Comparison of ENCODE assay signal across 9 mouse cellular contexts in the genomic region with DNA sequence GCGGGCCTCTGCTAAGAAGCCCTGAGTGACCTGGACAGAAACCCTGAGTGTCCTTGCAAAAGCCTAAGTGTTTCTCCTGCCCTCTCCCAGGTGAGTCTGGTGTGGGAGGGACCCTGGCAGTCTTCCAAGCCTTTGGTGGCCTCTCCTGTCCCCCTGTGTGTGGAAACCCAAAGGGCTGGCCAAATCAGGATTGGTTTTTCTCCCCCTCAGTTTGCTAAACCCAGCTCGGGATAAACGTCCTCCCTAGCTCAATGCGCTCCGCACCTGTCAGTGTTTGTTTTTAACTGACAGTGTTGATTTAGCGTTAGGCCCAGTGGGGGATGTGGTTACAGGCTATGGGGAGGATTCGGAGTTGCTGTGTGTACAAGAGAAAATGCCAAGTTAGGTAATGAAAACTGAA.
DNase-seq lines count a peak whose midpoint lies in the region; ATAC-seq lines count a peak whose summit lies in the region.
"Had no signal": no experiment of that assay in that cellular context is flagged by ENCODE, and none has a peak within 500 bp of the region (broad histone marks: within the 10 kb centered on the region; RNA-seq: fewer than 3 reads in every experiment).

No protein-coding gene starts in this region.

- DNase-seq in kidney, adult 11 months, result peak; percentile 15
- DNase-seq in kidney, postnatal 25 days, result peak; percentile 39 to 67
- peak; percentile 83 for DNase-seq in lung, postnatal 10 days
- DNase-seq in thymus, postnatal 10 days (ENCODE audit: low spot score in 2 of 2), result peak; percentile 74 to 78
- no peak for DNase-seq in neural tube, embryonic 10.5 days (ENCODE audit: extremely low spot score, low spot score)
- DNase-seq in left cerebral cortex, postnatal 36 days (ENCODE audit: low spot score in 2 of 2), result no peak
- DNase-seq in layer of hippocampus, adult 9-10 months (ENCODE audit: low spot score), result no peak
- DNase-seq: adrenal gland, postnatal 14 days had no signal

- no peak overlapping the region for H3K9ac ChIP-seq in kidney, embryonic 14.5 days (ENCODE audit: low read depth, low read length)

- H3K9me3 ChIP-seq in kidney, embryonic 14.5 days (ENCODE audit: control insufficient read depth, low read length), result no peaks in the 10 kb centered on the region

- intact Hi-C loops in left cerebral cortex, postnatal 36 days (cut with DNase I), result no loop called here

- ATAC-seq in kidney, embryonic 14.5 days (ENCODE audit: low FRiP score, low TSS enrichment), result no peak; the same call in 1 of the 2 replicates

- H3K27me3 ChIP-seq in kidney, embryonic 14.5 days (ENCODE audit: control insufficient read depth, insufficient read depth, low read length), result no peaks in the 10 kb centered on the region

- H3K4me1 ChIP-seq in kidney, embryonic 14.5 days (ENCODE audit: control insufficient read depth, insufficient read depth, low read length), result peaks cover 4% of the 10 kb centered on the region; the same call in 1 of the 2 replicates

- no peak overlapping the region for H3K4me3 ChIP-seq in kidney, embryonic 14.5 days (ENCODE audit: low read length)

- no peak overlapping the region for H3K4me2 ChIP-seq in kidney, embryonic 14.5 days (replicated peaks; ENCODE audit: low read depth, low read length)

- WGBS in kidney, embryonic 14.5 days, result 14% methylated on average over 7 of the region's 7 CpGs

- H3K36me3 ChIP-seq in kidney, embryonic 14.5 days (ENCODE audit: control insufficient read depth, insufficient read depth, low read length), result no peaks in the 10 kb centered on the region

- H3K27ac ChIP-seq in kidney, embryonic 14.5 days (ENCODE audit: low read depth, low read length), result no peak overlapping the region

Comparison
In these comparisons a context has a peak if more than half of its experiments do, and no peak if none do; other contexts are left out.
1. DNase-seq: peak in kidney, adult 11 months (single experiment), kidney, postnatal 25 days (2 of 2), lung, postnatal 10 days (single experiment) and thymus, postnatal 10 days (2 of 2); none in neural tube, embryonic 10.5 days (single experiment), left cerebral cortex, postnatal 36 days (0 of 2) and layer of hippocampus, adult 9-10 months (single experiment).